Mouse (Mus musculus) right cerebral cortex, adult 2 months (tissue): ENCODE measurements around the gene Cdca3.

ENCODE experiments used
- DNase-seq, 2 experiments: peaks; one replicate each; pipeline ENCODE4 v3.0.0; 2021 to 2022; ENCODE audit warnings: low spot score in 2 of 2

The Cdca3 gene

DNA sequence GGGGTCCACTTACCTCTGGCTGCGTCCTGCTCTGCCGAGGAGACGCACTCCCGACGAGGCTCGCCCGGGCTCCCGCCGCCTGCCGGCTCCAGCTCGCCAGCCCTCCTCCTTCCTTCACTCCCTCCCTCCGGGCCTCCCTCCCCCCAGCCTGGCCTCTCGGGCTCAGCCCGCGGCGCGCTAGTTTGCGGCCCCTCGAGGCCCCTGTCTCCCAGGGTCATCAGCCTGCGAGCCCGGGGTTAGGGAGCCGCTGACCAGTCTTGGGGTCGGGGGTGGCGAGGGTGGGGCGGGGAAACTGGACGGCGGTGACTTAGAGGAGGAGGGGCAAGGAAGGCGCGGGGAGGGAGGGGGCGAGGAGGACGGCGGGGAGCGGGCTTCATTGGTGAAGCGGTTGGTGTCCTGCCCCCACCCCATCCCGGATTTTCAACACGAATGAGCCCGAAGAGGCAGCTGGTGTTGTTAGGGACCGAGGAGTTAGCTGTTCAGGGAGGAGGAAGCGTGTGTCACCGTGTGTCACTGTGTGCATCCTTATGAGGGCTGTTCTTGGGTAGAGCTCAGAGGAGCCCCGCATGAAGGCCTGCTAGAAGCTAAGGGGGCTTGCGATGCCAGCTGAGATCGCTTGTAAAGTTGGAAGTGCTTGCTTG, 34.4 kb downstream of the Cdca3 start, which contains the start of gene Gpr162:
Gpr162 (minus strand) TSS at position 326 of the 641 bp plus-strand sequence.
- DNase-seq = peak; percentile 75 to 76

- no peak for DNase-seq
These were observed 36.5 kb downstream of the Cdca3 start for GRCm38 (mm10) chr6:124865766-124866362.

- no peak for DNase-seq
These were observed 37.2 kb downstream of the Cdca3 start for GRCm38 (mm10) chr6:124866560-124866959.

GRCm38 (mm10) chr6:124874348-124874747, 45.0 kb downstream of the Cdca3 start:
- DNase-seq = no peak

DNA sequence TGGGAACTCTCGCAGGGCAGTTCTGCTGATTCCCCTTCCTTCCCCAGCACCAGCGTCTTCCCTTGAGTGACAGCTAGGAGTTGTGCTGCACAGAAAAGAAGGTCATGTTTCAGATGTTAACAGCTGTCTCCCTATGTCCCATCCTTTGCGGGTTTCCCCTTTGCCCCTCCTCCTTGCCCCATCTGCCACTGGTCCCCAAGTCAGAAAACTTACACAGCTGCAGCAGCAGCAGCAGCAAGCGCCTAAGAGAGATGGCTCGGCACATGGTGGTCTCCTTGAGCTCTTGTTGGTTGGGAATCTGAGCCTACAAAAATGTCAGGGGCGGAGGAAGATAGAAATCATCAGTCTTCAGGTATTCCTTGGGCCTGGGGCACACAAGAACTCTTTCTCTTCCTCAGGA, 50.0 kb downstream of the Cdca3 start:
- no peak for DNase-seq

DNA sequence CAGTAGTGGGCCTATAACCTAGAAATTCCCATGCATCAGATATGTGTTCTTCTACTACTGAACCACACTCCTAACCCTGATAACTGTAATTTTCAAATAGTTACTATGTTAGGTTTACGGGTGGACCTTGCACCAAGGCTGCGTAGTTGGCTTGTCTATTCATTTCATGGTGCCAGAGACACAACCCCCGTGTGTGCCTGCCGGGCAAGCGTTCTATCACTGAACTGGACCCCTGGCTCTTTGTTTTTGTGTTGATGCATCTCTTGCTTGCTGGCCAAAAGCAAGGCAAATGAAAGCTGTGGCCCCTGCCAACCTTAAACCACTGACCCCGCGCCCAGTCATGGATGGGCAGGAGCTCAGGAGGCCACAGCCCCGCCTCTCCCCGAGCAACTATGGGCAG, 52.5 kb downstream of the Cdca3 start:
- no peak for DNase-seq
